Mouse (Mus musculus) intestine, embryonic 14.5 days (tissue): ENCODE results near the gene Pds5a. TPM values are rescaled to one million over a fixed set of nuclear protein-coding genes. Genes with fewer than 3 reads are reported as not detected.
"Not testable (repeated sequence)": the region's sequence is repeated elsewhere in the genome, so short reads cannot be mapped to it uniquely, and the experiment has no call there.

Experiments used
- ATAC-seq: fragments of 200-750 bp; cut with Nextera tagmentation; replicated peaks from 2 replicates; pipeline ENCODE4 v1.8.0; 2017; ENCODE audit warnings: low read depth, moderate number of reproducible peaks, moderate TSS enrichment, moderate library complexity; ENCODE audit not compliant: low FRiP score, low TSS enrichment
- DNase-seq: peaks from one replicate; pipeline ENCODE4 v3.0.0-alpha.2; 2018; ENCODE audit warnings: low spot score
- H3K27ac ChIP-seq: fragments of 300-500 bp; sonication (generic); 2 replicates; pipeline ENCODE4 v1.5.1; 2014; ENCODE audit warnings: low read depth, mild to moderate bottlenecking, control low read depth
- H3K27me3 ChIP-seq: fragments of 300-500 bp; sonication (generic); replicated peaks from 2 replicates; pipeline ENCODE4 v1.6.1; 2014; ENCODE audit warnings: low read length, control low read depth; ENCODE audit not compliant: control insufficient read depth, insufficient read depth
- H3K36me3 ChIP-seq: fragments of 300-500 bp; sonication (generic); 2 replicates; pipeline ENCODE4 v1.6.1; 2014; ENCODE audit warnings: low read length, control low read depth; ENCODE audit not compliant: control insufficient read depth, insufficient read depth
- H3K4me1 ChIP-seq: fragments of 300-500 bp; sonication (generic); replicated peaks from 2 replicates; pipeline ENCODE4 v1.6.1; 2014; ENCODE audit warnings: low read length, control low read depth, mixed read lengths; ENCODE audit not compliant: control insufficient read depth, insufficient read depth
- H3K4me2 ChIP-seq: fragments of 300-500 bp; sonication (generic); 2 replicates; pipeline ENCODE4 v1.6.1; 2014; ENCODE audit warnings: low read length
- H3K4me3 ChIP-seq: fragments of 300-500 bp; sonication (generic); 2 replicates; pipeline ENCODE4 v1.5.1; 2014; ENCODE audit warnings: low read depth, low read length, control low read depth, mixed read lengths
- H3K9ac ChIP-seq: fragments of 300-500 bp; sonication (generic); 2 replicates; pipeline ENCODE4 v1.6.1; 2014; ENCODE audit warnings: mild to moderate bottlenecking, low read length
- H3K9me3 ChIP-seq: fragments of 300-500 bp; sonication (generic); 2 replicates; pipeline ENCODE4 v1.6.1; 2016; ENCODE audit warnings: low read length, control low read depth; ENCODE audit not compliant: control insufficient read depth
- WGBS: fragments of 180-500 bp; shearing (Covaris S2); extraction: QIAGEN DNeasy Blood & Tissue Kit; methylation state at CpG from one replicate; pipeline ENCODE4 v1.1.7; 2014; 5-methylcytosine and 5-hydroxymethylcytosine counted together
- polyA plus RNA-seq: library from polyadenylated mRNA; unstranded; fragments of >200 nt; fragmentation: Nextera tagmentation; extraction: Ambion mirVana; gene quantifications from 2 replicates; pipeline ENCODE4 v1.2.1, GENCODE M21; 2014

Pds5a gene
- 88.7 and 91.9 TPM in 2 replicates for polyA plus RNA-seq

DNA sequence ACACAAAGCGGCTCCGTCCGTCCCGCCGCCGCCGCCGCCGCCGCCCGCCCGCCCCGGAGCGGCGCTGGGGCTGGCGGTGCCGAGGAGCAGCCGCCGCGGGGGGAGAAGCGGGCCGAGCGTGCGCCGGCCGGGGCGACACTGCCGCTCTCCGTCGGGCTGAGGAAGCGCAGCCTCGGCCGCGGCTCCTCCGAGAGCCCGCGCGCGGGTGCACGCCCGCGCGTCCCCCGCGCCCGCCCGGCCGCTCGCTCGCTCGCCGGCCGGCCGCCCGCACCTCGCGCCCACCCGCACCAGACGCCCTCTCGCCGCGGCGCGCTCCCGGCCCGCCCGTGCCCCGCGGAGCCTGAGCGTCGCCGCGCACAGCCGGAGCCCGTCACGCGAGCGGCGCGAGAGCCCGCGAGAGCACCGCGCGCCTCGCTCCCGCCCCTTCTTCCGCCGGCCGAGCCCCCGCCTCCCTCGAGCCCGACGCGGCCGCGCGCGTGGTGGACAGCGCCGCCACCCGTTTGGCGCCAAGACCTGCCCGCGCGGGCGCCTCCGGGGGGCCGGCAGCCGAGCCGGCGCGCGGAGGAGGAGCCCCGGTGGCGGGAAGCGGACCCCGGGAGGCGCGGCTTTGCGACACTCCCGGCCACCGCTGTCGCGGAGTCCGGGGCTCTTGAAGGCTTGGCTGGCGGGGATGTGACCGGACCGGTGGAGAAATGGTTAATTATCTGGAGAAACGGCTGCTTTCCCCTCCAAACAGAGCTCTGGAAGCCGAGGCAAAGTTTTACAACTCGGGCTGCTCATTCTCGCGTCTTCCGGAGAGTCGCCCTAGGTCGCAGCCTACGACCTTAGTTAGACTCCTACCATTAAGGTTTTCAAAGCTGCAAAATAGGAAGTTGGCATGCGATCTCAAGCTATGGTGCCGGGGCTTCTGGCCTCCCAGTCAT, at the start of gene Pds5a:
TSS of gene Pds5a (minus strand) at position 438 of the 923 bp plus-strand sequence.
- Histone ChIP-seq H3K27ac (peak within 1 kb of the TSS; percentile 97), H3K9ac (peak within 1 kb of the TSS; percentile 97), H3K4me1 (peaks cover 25% of the 10 kb centered on the region), H3K36me3 (peaks cover 18% of the 10 kb centered on the region), H3K4me3 (peak within 1 kb of the TSS; percentile 78), H3K27me3 (no peaks in the 10 kb centered on the region), H3K4me2 (peak within 1 kb of the TSS; percentile 75), H3K9me3 (no peaks in the 10 kb centered on the region)
- DNase-seq (peak; percentile 91), ATAC-seq (peak; percentile 92)
- under 1% methylated on average over 93 of the region's 140 CpGs for WGBS

GRCm38 (mm10) chr5:65746908-65747307, 48.8 kb upstream of the Pds5a start:
- ATAC-seq, result no peak
- WGBS, result 57% methylated on average over 5 of the region's 5 CpGs

DNA sequence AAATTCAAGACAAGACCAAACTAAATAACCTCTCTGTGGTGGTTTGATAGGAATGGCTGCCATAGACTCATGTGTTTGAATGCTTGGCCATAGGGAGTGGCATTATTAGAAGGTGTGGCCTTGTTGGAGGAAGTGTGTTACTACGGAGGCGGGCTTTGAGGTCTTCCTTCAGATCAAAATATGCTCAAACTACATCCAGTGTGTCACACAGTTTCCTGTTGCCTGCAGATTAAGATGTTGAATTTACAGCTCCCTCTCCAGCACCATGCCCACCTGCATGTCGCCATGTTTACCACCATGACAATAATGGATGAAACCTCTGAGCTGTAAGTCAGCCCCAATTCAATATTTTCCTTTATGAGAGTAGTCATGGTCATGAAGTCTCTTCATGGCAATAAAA, 41.3 kb upstream of the Pds5a start:
- H3K4me2 ChIP-seq, result no peak overlapping the region
- H3K9me3 ChIP-seq, result no peaks in the 10 kb centered on the region
- ATAC-seq (no peak), DNase-seq (no peak)
- no peaks in the 10 kb centered on the region for H3K27me3 ChIP-seq
- no peaks in the 10 kb centered on the region for H3K36me3 ChIP-seq
- no peak overlapping the region for H3K9ac ChIP-seq
- H3K4me3 ChIP-seq, result no peak overlapping the region
- H3K27ac ChIP-seq, result no peak overlapping the region
- no peaks in the 10 kb centered on the region for H3K4me1 ChIP-seq
- WGBS, result 90% methylated on average over 3 of the region's 3 CpGs

More at GRCm38 (mm10) chr5:65746908-65747307, 48.8 kb upstream of the Pds5a start:
- Histone ChIP-seq H3K4me1 (no peaks in the 10 kb centered on the region), H3K4me2 (no peak overlapping the region), H3K9ac (no peak overlapping the region), H3K27ac (no peak overlapping the region), H3K36me3 (no peaks in the 10 kb centered on the region), H3K9me3 (no peaks in the 10 kb centered on the region), H3K4me3 (no peak overlapping the region), H3K27me3 (no peaks in the 10 kb centered on the region)
- DNase-seq, result no peak

GRCm38 (mm10) chr5:65735601-65736000, 37.5 kb upstream of the Pds5a start:
- ATAC-seq, result no peak
- WGBS, result 75% methylated on average over 2 of the region's 2 CpGs
- no peak for DNase-seq

DNA sequence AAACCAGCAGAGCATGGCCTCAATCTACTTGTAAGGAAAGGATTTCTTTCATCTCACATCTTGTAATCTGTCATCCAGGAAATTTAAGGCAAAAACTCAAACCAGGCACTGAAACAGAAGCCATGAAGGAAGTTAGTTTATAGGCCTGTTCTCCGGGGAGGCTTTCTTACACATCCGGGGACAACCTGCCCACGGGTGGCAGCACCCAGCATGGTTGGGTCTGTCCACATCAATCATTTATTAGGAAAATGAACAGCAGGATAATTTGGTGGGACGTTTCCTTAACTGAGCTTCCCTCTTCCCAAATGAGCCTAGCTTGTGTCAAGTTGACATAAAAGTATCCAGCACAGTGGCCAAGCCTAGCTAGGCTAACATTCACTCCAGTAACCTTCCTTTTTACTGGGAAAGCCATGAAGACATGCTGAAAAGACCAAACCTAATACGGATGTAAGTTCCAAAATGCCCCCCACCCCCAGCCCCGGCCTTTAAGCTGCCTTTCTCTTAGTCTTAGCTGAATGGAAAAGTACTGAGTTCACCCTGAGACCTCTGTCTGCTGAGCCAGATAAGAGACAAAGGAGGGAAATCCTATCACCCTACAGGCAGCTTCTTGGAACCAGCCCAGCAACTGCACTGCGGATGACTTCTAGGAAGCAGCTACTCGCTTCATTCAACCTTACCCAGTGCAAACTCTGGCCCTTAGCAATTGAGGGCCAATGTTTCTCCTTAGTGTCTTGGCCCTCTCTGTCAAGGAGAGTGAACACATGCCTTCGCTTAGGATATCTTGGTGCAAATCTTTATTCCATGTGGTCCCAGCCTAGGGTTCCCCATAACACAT, 33.3 kb upstream of the Pds5a start:
- H3K4me3 ChIP-seq, result no peak overlapping the region
- no peaks in the 10 kb centered on the region for H3K36me3 ChIP-seq
- DNase-seq (no peak), ATAC-seq (no peak)
- no peaks in the 10 kb centered on the region for H3K9me3 ChIP-seq
- H3K4me2 ChIP-seq, result no peak overlapping the region
- H3K27ac ChIP-seq, result no peak overlapping the region
- H3K4me1 ChIP-seq, result no peaks in the 10 kb centered on the region
- no peaks in the 10 kb centered on the region for H3K27me3 ChIP-seq
- no peak overlapping the region for H3K9ac ChIP-seq
- 61% methylated on average over 9 of the region's 9 CpGs for WGBS

More at GRCm38 (mm10) chr5:65735601-65736000, 37.5 kb upstream of the Pds5a start:
- Histone ChIP-seq H3K27me3 (no peaks in the 10 kb centered on the region), H3K27ac (no peak overlapping the region), H3K9ac (no peak overlapping the region), H3K9me3 (no peaks in the 10 kb centered on the region), H3K4me1 (no peaks in the 10 kb centered on the region), H3K4me2 (no peak overlapping the region), H3K4me3 (no peak overlapping the region), H3K36me3 (no peaks in the 10 kb centered on the region)

DNA sequence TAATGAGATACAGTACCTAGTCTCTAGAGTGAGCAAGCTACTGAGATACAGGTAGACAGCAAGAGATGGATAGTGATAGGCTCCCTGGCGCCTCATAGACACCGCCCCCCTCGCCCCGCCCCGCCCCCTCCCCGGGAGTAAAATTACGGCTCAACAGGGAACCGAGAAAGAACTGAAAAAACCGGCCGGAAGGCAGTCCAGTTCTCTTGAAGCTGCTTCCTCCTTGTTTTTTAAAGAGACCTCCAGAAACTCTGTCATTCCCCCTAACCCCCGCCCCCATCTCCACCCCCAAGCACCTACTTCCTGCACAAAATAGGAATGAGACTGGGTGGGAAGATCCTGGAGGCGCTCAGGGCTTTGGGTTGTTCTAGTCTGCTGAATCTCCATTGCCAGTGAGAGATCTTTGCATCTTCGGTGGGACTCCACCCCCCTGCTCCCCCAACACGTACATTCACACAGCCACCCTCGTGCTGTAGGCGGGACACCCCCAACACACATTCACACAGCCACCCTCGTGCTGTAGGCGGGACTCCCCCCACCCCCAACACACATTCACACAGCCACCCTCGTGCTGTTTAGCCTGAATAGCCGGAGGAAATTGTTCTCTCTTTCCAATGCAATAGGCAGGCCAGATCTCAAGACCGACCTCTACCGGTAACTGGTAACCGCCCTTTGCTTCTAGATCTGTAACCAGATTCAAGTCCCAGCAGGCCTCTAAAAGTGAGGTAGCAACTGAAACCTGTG, 26.4 kb upstream of the Pds5a start:
- Histone ChIP-seq H3K4me2 (peak overlapping the region; percentile 62), H3K36me3 (no peaks in the 10 kb centered on the region), H3K9me3 (no peaks in the 10 kb centered on the region), H3K27me3 (no peaks in the 10 kb centered on the region), H3K27ac (peak overlapping the region; percentile 93), H3K9ac (peak overlapping the region; percentile 49), H3K4me3 (peak overlapping the region; percentile 35), H3K4me1 (peaks cover 4% of the 10 kb centered on the region; the same call in 1 of the 2 replicates)
- WGBS, result under 1% methylated on average over 23 of the region's 23 CpGs
- DNase-seq (peak; percentile 88), ATAC-seq (peak; percentile 86)

- H3K27me3 ChIP-seq, result no peaks in the 10 kb centered on the region
- peak; percentile 81; the same call in 1 of the 2 replicates for ATAC-seq
- no peak for DNase-seq
- H3K4me2 ChIP-seq, result no peak overlapping the region
- H3K9ac ChIP-seq, result no peak overlapping the region
- no peaks in the 10 kb centered on the region for H3K4me1 ChIP-seq
- WGBS, result 23% methylated on average over 3 of the region's 3 CpGs
- H3K4me3 ChIP-seq, result no peak overlapping the region
- H3K27ac ChIP-seq, result no peak overlapping the region
- no peaks in the 10 kb centered on the region for H3K9me3 ChIP-seq
- H3K36me3 ChIP-seq, result no peaks in the 10 kb centered on the region
Measured at GRCm38 (mm10) chr5:65718368-65718767, 20.3 kb upstream of the Pds5a start.

GRCm38 (mm10) chr5:65717903-65718211, 19.8 kb upstream of the Pds5a start:
- not testable (repeated sequence) for DNase-seq, H3K4me3 ChIP-seq, H3K4me1 ChIP-seq, H3K27me3 ChIP-seq, ATAC-seq, H3K4me2 ChIP-seq, H3K9ac ChIP-seq, H3K9me3 ChIP-seq, H3K27ac ChIP-seq, H3K36me3 ChIP-seq
- WGBS, result 93% methylated on average over 8 of the region's 8 CpGs
